Mouse (Mus musculus) cerebellum, adult 2 months (tissue): ENCODE results near the gene Gm5741.

ENCODE experiments used
- CTCF ChIP-seq: fragments of 200-500 bp; IDR thresholded peaks from 2 replicates; pipeline ENCODE4 v1.5.1; 2011; ENCODE audit warnings: low read depth, mild to moderate bottlenecking, control low read depth, low read length, moderate library complexity, borderline replicate concordance; ENCODE audit not compliant: insufficient read depth
- POLR2A ChIP-seq: fragments of 200-500 bp; IDR thresholded peaks from 2 replicates; pipeline ENCODE4 v1.6.1; 2011; ENCODE audit warnings: low read length, control low read depth, borderline replicate concordance; ENCODE audit not compliant: insufficient read depth

DNA sequence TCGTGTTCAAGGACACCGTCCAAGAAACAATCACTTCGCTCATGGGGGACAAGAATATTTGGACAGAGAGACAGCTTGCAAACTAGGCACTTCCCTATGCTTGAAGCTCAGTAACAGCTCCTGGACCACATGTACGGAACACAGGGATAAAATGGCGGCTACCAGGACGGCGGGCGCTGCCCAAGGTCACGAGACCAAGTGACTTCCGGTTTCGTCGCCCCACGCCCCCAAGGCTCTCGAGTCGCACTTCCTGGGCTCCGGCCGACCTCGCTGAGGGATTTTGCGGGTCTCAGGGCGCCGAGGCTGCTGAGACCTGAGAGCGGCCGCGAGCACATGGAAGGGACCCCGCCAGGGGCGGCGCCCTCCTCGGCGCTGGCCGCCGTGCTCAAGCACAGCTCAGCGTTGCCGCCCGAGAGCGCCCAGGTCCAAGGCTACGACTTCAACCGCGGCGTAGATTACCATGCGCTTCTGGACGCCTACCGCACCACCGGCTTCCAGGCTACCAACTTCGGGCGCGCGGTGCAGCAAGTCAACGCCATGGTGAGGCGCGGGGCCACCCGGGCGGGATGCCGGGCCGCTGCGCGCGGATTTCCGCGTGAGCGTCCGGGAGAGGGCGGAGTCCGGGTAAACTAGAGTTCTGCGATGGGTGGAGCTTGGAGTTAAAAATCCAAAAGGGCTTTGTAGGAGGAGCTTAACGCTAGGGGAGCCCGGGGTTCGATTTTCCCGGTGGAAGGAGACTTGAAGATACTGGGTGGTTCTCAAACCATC is 3.9 kb upstream of the Gm5741 start, which contains the start of gene Dhps:
- TF ChIP-seq CTCF (no peak), POLR2A (peak; percentile 69; the same call in 1 of the 2 replicates)
